Comparison of ENCODE assay signal across 8 mouse cellular contexts in the genomic region with DNA sequence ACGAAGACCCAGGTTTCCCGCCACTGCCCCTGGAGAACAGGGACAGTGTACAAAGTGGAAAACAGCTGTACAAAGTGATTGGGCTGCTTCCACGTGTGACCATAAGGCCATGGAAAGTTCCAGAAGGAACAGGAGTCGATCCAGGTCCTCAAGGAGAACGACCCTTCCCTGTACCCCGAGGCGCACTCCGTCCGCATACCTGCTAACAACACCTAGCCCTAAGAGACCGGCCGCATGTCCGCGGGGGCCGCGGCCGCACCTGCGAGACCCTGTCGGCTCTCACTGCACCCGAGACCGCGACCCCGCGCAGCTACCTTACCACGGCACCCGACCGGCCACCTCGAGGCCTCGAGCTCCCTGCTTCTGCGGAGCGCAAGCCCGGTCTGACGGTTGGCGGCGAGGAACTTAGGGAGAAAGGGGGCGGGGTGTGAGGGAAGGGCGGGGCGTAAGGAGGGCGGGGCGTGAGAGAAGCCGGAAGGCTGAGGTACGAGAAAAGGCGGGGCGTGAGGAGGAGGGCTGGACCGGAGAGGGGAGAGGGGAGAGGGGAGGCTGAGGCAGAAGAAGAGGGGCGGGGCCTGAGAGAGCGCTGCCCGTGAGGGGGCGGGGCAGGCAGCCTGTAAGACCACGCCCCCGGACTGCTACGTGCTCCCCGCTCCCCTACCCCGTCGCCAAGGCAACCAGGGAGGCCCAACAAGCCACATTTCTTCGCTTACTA. TPM values are rescaled to one million over a fixed set of nuclear protein-coding genes. Genes with fewer than 3 reads are reported as not detected.
A peak's percentile ranks its signal among the peaks of the same experiment; 100 is the strongest.
DNase-seq lines count a peak whose midpoint lies in the region; ATAC-seq lines count a peak whose summit lies in the region.

A gene (minus strand): TSS at position 413 of the 715 bp plus-strand sequence.

- H3K9me3 ChIP-seq in intestine, embryonic 16.5 days (ENCODE audit: control insufficient read depth, low read length) = no peaks in the 10 kb centered on the region
- no peaks in the 10 kb centered on the region for H3K9me3 ChIP-seq in limb, embryonic 10.5 days (replicated peaks)
- H3K9me3 ChIP-seq in midbrain, embryonic 11.5 days (ENCODE audit: control insufficient read depth, low read length) = no peaks in the 10 kb centered on the region

- H3K4me2 ChIP-seq in intestine, embryonic 16.5 days (ENCODE audit: low read depth, low read length) = peak within 1 kb of the TSS; percentile 94
- peak within 1 kb of the TSS; percentile 67 for H3K4me2 ChIP-seq in midbrain, embryonic 11.5 days

- H3K36me3 ChIP-seq in intestine, embryonic 16.5 days (ENCODE audit: control insufficient read depth, insufficient read depth, low read length) = no peaks in the 10 kb centered on the region
- no peaks in the 10 kb centered on the region for H3K36me3 ChIP-seq in limb, embryonic 10.5 days
- H3K36me3 ChIP-seq in midbrain, embryonic 11.5 days (ENCODE audit: control insufficient read depth, insufficient read depth, low read length) = no peaks in the 10 kb centered on the region

- peaks cover 9% of the 10 kb centered on the region for H3K4me1 ChIP-seq in intestine, embryonic 16.5 days (ENCODE audit: control insufficient read depth, insufficient read depth, low read length)
- peaks cover 13% of the 10 kb centered on the region for H3K4me1 ChIP-seq in limb, embryonic 10.5 days
- H3K4me1 ChIP-seq in midbrain, embryonic 11.5 days (ENCODE audit: control insufficient read depth, insufficient read depth, low read length) = peaks cover 9% of the 10 kb centered on the region

- H3K4me3 ChIP-seq in intestine, embryonic 16.5 days (ENCODE audit: low read length) = peak within 1 kb of the TSS; percentile 52
- H3K4me3 ChIP-seq in limb, embryonic 10.5 days = peak within 1 kb of the TSS; percentile 56
- peak within 1 kb of the TSS; percentile 40 for H3K4me3 ChIP-seq in midbrain, embryonic 11.5 days (ENCODE audit: low read depth, low read length)

- H3K9ac ChIP-seq in intestine, embryonic 16.5 days (ENCODE audit: low read depth, low read length) = peak within 1 kb of the TSS; percentile 64
- peak within 1 kb of the TSS; percentile 14 for H3K9ac ChIP-seq in midbrain, embryonic 11.5 days (ENCODE audit: low read length)

- H3K27ac ChIP-seq in intestine, embryonic 16.5 days (ENCODE audit: low read length) = peak within 1 kb of the TSS; percentile 28; the same call in 1 of the 2 replicates
- H3K27ac ChIP-seq in limb, embryonic 10.5 days = peak within 1 kb of the TSS; percentile 73
- no peak within 1 kb of the TSS for H3K27ac ChIP-seq in midbrain, embryonic 11.5 days (ENCODE audit: low read depth, low read length)

- peak; percentile 79 to 88 for DNase-seq in adrenal gland, adult (ENCODE audit: inconsistent age in 2 of 2, low spot score in 1 of 2)
- DNase-seq in embryo, embryonic 11 days = peak; percentile 98
- peak; percentile 93 for DNase-seq in limb, embryonic 10.5 days (ENCODE audit: low spot score)
- DNase-seq in midbrain, embryonic 11.5 days (ENCODE audit: low spot score, missing footprints) = peak; percentile 99
- DNase-seq in right cerebral cortex, postnatal 36 days (ENCODE audit: low spot score in 2 of 2) = peak; percentile 43 to 55
- peak; percentile 65 for DNase-seq in urinary bladder, postnatal 25 days (ENCODE audit: low spot score)

- 12% methylated on average over 48 of the region's 55 CpGs for WGBS in intestine, embryonic 16.5 days
- WGBS in limb, embryonic 10.5 days = 15% methylated on average over 49 of the region's 55 CpGs
- 14% methylated on average over 47 of the region's 55 CpGs for WGBS in midbrain, embryonic 11.5 days

- peak; percentile 94 for ATAC-seq in granulocyte monocyte progenitor cell, adult 5-6 weeks (replicated peaks; ENCODE audit: poor library complexity, severe bottlenecking)
- ATAC-seq in intestine, embryonic 16.5 days = peak; percentile 95
- ATAC-seq in midbrain, embryonic 11.5 days (ENCODE audit: low FRiP score) = peak; percentile 94

- H3K27me3 ChIP-seq in intestine, embryonic 16.5 days (replicated peaks; ENCODE audit: control insufficient read depth, insufficient read depth, low read length) = no peaks in the 10 kb centered on the region
- H3K27me3 ChIP-seq in limb, embryonic 10.5 days (ENCODE audit: low read depth, poor library complexity, severe bottlenecking) = 0 out of 2 replicates have a peak, but pooled peaks cover 6% of the 10 kb centered on the region
- no peaks in the 10 kb centered on the region; the same call in 1 of the 2 replicates for H3K27me3 ChIP-seq in midbrain, embryonic 11.5 days (ENCODE audit: control insufficient read depth, insufficient read depth, low read length)

RNA-seq across cellular contexts. Expression of the gene that starts here (rescaled TPM):
- total RNA-seq in granulocyte monocyte progenitor cell, adult 5-6 weeks (2014; fragmentation: Nextera tagmentation) = 0.58 and 3.1 TPM in 2 replicates
- 4.2 and 5.3 TPM in 2 replicates for total RNA-seq in granulocyte monocyte progenitor cell, adult 5-6 weeks (2017)
- polyA plus RNA-seq in intestine, embryonic 16.5 days (2015; fragmentation: Nextera tagmentation; extraction: Ambion mirVana) = 0.88 and 1.2 TPM in 2 replicates
- polyA plus RNA-seq in limb, embryonic 10.5 days (2016; fragmentation: Nextera tagmentation; extraction: Ambion mirVana) = 0.45 and 0.62 TPM in 2 replicates
- polyA plus RNA-seq in midbrain, embryonic 11.5 days (2014; fragmentation: Nextera tagmentation; extraction: Ambion mirVana) = 0.92 and 1.1 TPM in 2 replicates

Comparison
In these comparisons a context has a peak if more than half of its experiments do, and no peak if none do; other contexts are left out.
1. Peak in DNase-seq, H3K4me3 ChIP-seq and H3K27ac ChIP-seq in limb, embryonic 10.5 days; RNA of the gene not detected or under 1 TPM.
2. DNase-seq: peak in every context shown above with its lines; median percentile 99 in midbrain, embryonic 11.5 days; 98 in embryo, embryonic 11 days; 93 in limb, embryonic 10.5 days; 84 in adrenal gland, adult; 65 in urinary bladder, postnatal 25 days; 49 in right cerebral cortex, postnatal 36 days.